Mouse (Mus musculus) layer of hippocampus, postnatal 10 days (tissue): ENCODE results near the gene Ms4a12. TPM values are rescaled to one million over a fixed set of nuclear protein-coding genes. Genes with fewer than 3 reads are reported as not detected.

Experiments
- total RNA-seq, 2 experiments: library from RNA; stranded (reverse); gene quantifications; 2 replicates each; pipeline ENCODE4 v1.2.3; 2021

The Ms4a12 gene
- total RNA-seq, 2 experiments from 2014 or later = not detected

Other genes with a start within 250 kb of the Ms4a12 start
- gene Ms4a15, start 239.2 kb downstream of the Ms4a12 start, total RNA-seq = not detected
- gene Ms4a18, start 214.4 kb downstream of the Ms4a12 start, total RNA-seq = not detected
- gene Ms4a8a, start 151.3 kb downstream of the Ms4a12 start, total RNA-seq = not detected
- not detected for gene 1700017D01Rik, start 101.6 kb downstream of the Ms4a12 start, total RNA-seq
- not detected for gene 1700025F22Rik, start 67.1 kb downstream of the Ms4a12 start, total RNA-seq
- gene Ms4a13, start 35.7 kb downstream of the Ms4a12 start, total RNA-seq = not detected
- under 1 TPM in 1 of 2 experiments, not detected in 1; 0.11 TPM for gene Ms4a1, start 33.8 kb upstream of the Ms4a12 start, total RNA-seq
- gene Ms4a5, start 51.4 kb upstream of the Ms4a12 start, total RNA-seq = not detected
- gene Ms4a14, start 82.0 kb upstream of the Ms4a12 start, total RNA-seq = not detected
- gene Ms4a7, start 103.7 kb upstream of the Ms4a12 start, total RNA-seq = not detected
- 1 to 10 TPM in 1 of 2 experiments, under 1 TPM in 1; 0.89 to 1.7 TPM for gene Ms4a4a, start 143.1 kb upstream of the Ms4a12 start, total RNA-seq
- gene Ms4a4c, start 172.3 kb upstream of the Ms4a12 start, total RNA-seq = not detected
- gene Ms4a4b, start 211.1 kb upstream of the Ms4a12 start, total RNA-seq = not detected
- 1 to 10 TPM; 1.8 to 2.0 TPM for gene Ms4a6c, start 236.9 kb upstream of the Ms4a12 start, total RNA-seq